Mouse (Mus musculus) myocyte (in vitro differentiated cells): ENCODE results near the gene Traf3ip2.

Source experiments
- CEBPB ChIP-seq: IDR thresholded peaks from 2 replicates; pipeline ENCODE4 v1.6.1; 2011; ENCODE audit warnings: mild to moderate bottlenecking, moderate library complexity; ENCODE audit not compliant: poor library complexity, insufficient read depth, severe bottlenecking
- E2F4 ChIP-seq: IDR thresholded peaks from one replicate; pipeline ENCODE4 v1.6.1; 2011; ENCODE audit warnings: mild to moderate bottlenecking, control low read depth, moderate library complexity; ENCODE audit not compliant: insufficient read depth
- MAX ChIP-seq: IDR thresholded peaks from one replicate; pipeline ENCODE4 v1.6.1; 2011; ENCODE audit warnings: low read depth, mild to moderate bottlenecking, control low read depth
- MYOD1 ChIP-seq, 3 experiments: IDR thresholded peaks; one replicate each; pipeline ENCODE4 v1.6.1; 2011; ENCODE audit warnings: control low read depth in 2 of 3, low read depth in 2 of 3, mild to moderate bottlenecking in 2 of 3, moderate library complexity in 1 of 3; ENCODE audit not compliant: insufficient read length in 2 of 3, control insufficient read depth in 1 of 3
- MYOG ChIP-seq, 3 experiments: IDR thresholded peaks; one replicate each; pipeline ENCODE4 v1.6.1; 2011; ENCODE audit warnings: control low read depth in 2 of 3, low read depth in 2 of 3, mild to moderate bottlenecking in 2 of 3; ENCODE audit not compliant: insufficient read length in 2 of 3, control insufficient read depth in 1 of 3, insufficient read depth in 1 of 3
- POLR2A ChIP-seq: IDR thresholded peaks from one replicate; pipeline ENCODE4 v1.6.1; 2011; ENCODE audit warnings: low read depth, mild to moderate bottlenecking, control low read depth, moderate library complexity; ENCODE audit not compliant: insufficient read length
- POLR2AphosphoS2 ChIP-seq: IDR thresholded peaks from one replicate; pipeline ENCODE4 v1.6.1; 2011; ENCODE audit warnings: low read depth, control low read depth; ENCODE audit not compliant: insufficient read length
- TCF3 ChIP-seq: IDR thresholded peaks from one replicate; pipeline ENCODE4 v1.6.1; 2011; ENCODE audit warnings: low read depth, control low read depth; ENCODE audit not compliant: insufficient read length
- USF1 ChIP-seq: IDR thresholded peaks from one replicate; pipeline ENCODE4 v1.6.1; 2011; ENCODE audit warnings: low read depth, mild to moderate bottlenecking, control low read depth, moderate library complexity

DNA sequence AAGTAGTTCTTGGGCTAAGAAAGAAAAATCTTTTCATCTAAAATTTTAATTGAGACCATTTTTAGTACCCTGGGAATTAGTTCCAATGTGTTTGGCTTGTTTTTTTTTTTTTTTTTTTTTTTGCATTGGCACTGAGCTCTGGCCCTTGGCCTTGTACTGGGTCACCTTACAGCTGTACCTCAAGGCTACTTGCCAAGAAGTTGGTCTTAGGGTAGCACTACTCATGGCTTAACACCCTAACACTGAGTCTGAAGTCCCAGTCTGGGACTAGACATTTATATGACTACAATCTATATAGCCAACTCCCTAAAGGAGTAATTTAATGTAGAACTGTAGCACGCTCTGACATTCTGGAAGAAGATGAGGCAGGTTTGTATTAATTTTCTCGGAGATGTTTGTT lies 69.8 kb downstream of the Traf3ip2 start:
- TF ChIP-seq POLR2A (no peak), MYOD1 (IDR thresholded peaks at IDR 0.05; ENCODE audit: control insufficient read depth in 1 of 3, insufficient read length in 2 of 3, low read depth in 2 of 3) (no peak), CEBPB (no peak), MAX (no peak), USF1 (no peak), E2F4 (no peak), POLR2AphosphoS2 (no peak), MYOG (IDR thresholded peaks at IDR 0.05; ENCODE audit: control insufficient read depth in 1 of 3, insufficient read depth in 1 of 3, insufficient read length in 2 of 3, low read depth in 2 of 3) (no peak), TCF3 (no peak)
